13 mouse cellular contexts compared by ENCODE assay signal in the genomic region with DNA sequence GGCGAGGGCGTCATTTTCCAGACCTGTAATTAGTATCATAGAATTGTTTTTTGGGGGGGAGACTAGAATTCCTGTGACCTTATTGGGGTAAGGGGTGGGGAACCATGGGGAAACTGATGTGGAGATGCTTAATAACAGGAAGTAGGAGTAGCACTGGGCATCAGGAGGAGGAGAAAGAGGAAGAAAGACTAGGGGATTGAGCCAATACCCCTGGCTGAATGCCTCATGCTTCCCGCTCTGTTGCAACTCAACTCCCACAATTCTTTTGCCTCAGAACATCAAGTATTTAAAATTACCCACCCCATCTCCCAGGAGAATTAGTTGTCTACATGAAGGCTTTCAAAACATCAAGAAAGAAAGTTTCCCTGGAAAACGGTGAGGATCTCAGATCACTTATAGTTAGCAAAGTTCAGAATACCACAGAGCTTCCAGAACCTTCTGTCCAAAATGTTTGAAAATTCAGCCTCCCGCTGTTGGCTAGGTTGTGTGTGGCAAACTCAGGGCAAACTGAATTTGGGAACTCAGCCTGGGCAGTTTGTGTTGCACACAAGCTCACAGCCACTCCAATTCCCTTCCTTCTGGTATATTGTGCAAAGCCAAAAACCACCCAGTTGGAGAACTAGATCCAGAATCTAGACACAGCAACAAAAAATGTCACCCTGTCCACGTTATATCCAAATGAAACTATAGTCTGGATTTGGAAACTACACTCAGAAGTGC.
"Had no signal": no experiment of that assay in that cellular context is flagged by ENCODE, and none has a peak within 500 bp of the region (broad histone marks: within the 10 kb centered on the region; RNA-seq: fewer than 3 reads in every experiment).

No protein-coding gene starts in this region.

- H3K27ac ChIP-seq: liver, embryonic 12.5 days; midbrain, embryonic 10.5 days; neural tube, embryonic 15.5 days; stomach, postnatal 0 days had no signal

- ATAC-seq: liver, embryonic 12.5 days had no signal

- DNase-seq: kidney, postnatal 10 days; kidney, postnatal 4 days; left cerebral cortex, postnatal 4 days; lung, embryonic 14.5 days; lung, postnatal 14 days; midbrain, embryonic 14.5 days; right cerebral cortex, adult 18-20 months; thymus, postnatal 4 days had no signal

- H3K4me3 ChIP-seq: liver, embryonic 12.5 days; midbrain, embryonic 10.5 days; myocyte; neural tube, embryonic 15.5 days had no signal
